Mouse (Mus musculus) testis, postnatal 10 days (tissue): ENCODE measurements at regions not wholly inside any gene's neighbourhood (a gene's known extent, or its start where the extent isn't known, plus 50 kb on each side); places are given as distances from the start of the nearest gene placed in this dataset.
A peak's percentile ranks its signal among the peaks of the same experiment; 100 is the strongest.
"Not testable (repeated sequence)": the region's sequence is repeated elsewhere in the genome, so short reads cannot be mapped to it uniquely, and the experiment has no call there.

Experiments
- DNase-seq: peaks from one replicate; pipeline ENCODE4 v3.0.0; 2021; ENCODE audit warnings: low spot score

DNA sequence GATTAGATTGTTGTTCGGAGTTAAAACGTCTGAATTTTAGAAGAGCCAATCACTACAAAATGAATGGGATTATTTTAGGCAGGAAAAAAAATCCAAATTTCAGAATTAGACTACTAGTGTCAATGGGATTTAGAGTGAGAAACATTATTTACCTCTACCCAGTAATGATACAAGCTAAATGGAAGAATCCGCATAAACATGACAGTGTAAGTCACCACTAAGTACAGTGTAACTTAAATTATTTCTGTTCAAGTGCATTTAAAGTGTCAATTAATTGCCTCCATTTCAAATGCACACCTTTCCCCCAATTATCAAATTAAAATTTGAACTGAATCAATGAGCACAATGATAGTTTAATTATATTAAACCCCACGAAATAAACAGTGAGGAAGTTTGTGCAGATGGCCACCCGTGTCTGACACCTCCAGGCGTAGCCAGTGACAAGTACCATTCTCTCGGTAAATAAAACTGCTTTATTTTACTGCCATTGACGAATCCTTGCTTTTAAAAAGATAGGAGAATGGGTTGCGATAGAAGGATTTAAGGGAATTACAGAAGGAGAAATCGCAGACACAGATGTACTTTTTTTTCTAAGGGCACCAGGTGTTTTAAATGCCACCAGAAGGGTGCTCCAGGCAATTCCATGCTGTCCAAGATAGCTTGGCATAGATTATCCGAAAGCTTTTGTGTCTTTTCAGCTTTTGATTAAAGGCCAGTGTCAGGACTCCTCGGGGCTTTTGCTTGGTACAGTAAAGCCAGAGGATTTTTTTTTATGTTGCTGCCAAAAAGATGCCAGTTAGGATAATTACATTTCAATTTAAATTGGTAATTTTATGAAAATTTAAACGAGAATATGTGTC is 249.5 kb upstream of the Gm11146 start:
- no peak for DNase-seq

DNA sequence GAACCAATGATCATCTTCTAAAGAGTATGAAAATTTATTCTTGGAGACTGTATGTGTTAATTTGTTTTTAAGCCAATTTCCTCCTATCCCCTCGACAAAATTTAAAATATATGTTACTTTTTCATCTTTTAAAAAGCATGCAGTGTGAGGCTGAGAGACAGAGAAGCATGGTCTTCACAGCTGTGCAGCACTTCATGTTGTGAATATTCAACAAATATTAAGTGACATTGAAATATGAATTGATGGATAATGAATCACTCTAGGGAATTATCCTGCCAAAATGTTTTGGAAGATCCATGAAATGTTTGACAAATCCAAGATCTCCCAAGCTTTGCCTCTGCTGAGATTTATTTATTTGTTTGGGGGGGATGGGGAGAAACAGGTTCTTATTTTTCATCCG is 233.9 kb upstream of the Gm11146 start:
- no peak for DNase-seq

DNA sequence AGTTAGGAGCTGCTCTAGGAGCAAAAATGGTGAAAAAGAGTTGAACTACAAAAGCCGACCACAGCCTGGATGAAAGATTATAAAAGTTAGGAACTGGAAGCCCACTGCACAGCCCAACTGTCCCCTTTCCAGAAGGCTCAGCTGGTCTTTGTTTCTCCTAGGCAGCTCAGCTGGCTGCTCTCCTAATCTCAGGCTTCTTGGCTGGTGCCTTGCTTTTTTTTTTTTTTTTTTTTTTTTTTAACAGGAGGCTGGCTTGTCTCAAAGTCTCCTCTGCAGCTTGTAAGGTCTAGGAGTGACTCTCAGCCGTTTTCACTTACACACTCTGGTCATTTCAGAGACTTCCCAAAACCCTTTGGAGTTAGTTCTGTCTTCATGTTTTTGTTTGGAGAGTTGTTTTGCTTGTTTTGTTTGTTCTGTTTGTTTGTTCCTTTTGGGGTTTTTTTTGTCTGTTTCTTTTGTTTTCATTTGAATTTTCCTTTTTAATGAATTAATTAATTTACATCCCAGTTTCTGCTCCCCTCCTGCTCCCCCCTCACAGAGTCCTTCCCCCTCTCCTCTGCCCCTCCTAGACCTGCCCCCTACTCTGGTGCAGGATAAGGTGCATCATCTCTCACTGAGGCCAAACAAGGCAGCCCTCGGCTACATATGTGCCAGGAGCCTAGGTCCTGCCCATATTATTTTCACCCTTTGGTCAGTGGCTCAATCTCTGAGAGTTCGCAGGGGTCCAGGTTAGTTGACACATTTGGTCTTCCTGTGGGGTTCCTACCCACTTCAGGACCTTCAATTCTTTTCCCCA is 225.6 kb upstream of the Gm11146 start:
- DNase-seq: peak; percentile 43

- DNase-seq: no peak
Measured at GRCm38 (mm10) chr16:77799709-77800108, 197.8 kb upstream of the Gm11146 start.

DNA sequence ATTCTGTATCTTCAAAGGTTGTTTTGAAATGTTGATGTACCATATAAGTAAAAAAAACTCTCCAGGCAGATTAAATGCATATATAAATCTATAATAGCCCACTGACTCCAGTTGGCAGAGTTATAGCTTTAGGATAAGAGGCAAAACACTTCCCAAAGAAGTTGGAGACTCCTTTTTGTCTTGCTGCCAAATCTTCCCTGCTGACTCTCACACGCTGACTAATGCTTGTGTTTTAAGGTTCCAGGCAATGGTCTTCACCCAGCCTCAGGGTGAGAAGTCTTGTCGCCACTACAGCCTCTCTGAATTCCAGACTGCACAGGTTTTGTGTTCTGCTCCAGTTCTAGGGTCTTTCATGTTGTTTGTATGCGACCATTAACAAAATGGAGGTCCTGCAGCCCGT is 195.0 kb upstream of the Gm11146 start:
- DNase-seq: no peak

GRCm38 (mm10) chr16:77789652-77790051 is 187.8 kb upstream of the Gm11146 start:
- DNase-seq: no peak

GRCm38 (mm10) chr16:77789206-77789605 is 187.3 kb upstream of the Gm11146 start:
- DNase-seq: no peak

GRCm38 (mm10) chr16:77788781-77789150 is 186.9 kb upstream of the Gm11146 start:
- DNase-seq: no peak

DNA sequence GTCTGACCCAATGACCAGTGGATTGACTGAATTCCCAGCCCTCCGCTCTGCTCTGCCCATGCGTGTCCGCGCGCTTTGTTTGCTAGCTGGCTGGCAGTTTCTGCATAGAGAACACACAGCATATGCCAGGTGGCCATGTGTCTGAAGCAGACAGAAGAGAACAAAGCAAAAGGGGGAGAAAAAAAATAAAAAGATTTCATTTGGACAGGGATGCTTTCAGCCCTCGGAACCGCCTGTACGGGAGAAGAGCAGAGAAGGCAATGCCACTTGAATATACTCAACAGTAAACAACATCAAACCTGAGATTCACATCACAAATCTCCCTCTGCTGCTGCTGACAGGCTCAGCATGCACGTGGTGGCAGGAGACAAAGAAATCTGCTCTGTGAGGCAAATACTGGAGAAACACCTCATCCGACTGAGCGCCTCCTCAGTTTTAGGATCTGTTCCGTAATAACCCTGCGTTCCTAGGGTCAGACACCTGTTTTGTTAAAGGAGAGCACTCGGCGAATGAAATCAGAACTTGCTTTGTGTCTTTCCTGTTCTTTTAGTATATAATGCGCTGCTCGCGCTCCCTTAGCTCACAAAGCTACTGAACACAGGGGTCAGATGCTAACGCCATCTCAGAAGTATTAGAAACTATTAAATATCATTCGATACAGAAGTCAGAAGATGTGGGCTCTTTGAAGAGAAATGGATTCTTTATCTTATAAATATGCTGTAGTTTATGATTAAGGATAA is 186.3 kb upstream of the Gm11146 start:
- no peak for DNase-seq

- no peak for DNase-seq
Measured at GRCm38 (mm10) chr16:77787025-77787424, 185.1 kb upstream of the Gm11146 start.

- DNase-seq: no peak
Measured at GRCm38 (mm10) chr16:77779019-77779418, 177.1 kb upstream of the Gm11146 start.

- DNase-seq: no peak
Measured at GRCm38 (mm10) chr16:77772075-77772474, 170.2 kb upstream of the Gm11146 start.

DNA sequence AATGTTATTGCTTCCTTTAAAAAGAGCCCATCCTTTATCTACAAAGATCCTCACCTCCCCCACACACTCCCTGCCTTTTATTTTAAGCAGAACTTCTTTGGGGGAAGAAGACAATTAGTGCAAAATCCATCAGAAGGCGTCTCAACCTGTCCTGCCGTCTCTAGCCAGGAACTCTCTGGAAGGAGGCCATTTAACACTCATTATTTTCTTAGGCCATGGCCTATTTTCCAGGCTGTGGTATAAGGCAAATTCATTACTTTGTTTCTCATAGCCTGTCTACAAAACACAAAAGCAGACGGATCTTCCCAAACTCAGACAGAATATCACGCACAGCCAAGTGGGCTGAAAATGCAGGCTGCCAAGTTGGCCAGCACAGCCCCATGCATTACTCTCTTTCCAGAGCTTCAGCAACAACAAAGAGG is 159.0 kb upstream of the Gm11146 start:
- no peak for DNase-seq

DNA sequence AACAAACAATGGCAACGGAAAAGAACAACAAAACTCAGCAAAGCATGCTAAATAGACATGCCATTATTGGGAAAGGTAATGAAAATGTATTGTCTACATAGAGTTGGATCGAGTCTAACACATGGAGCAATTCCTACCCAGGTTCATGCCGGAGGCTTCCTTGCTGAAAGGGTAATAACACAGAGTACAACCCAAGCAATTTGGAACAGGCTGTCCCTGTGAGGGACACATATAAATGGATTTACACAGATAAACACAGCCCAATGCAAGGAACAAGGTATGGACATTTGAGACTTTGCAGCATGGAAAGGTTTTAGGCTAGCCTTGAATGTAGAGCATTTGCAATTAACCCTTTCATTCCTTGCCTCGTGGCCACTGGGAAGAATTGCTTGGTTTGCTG is 158.6 kb upstream of the Gm11146 start:
- no peak for DNase-seq

- DNase-seq: no peak
Measured at GRCm38 (mm10) chr16:77759997-77760396, 158.1 kb upstream of the Gm11146 start.

DNA sequence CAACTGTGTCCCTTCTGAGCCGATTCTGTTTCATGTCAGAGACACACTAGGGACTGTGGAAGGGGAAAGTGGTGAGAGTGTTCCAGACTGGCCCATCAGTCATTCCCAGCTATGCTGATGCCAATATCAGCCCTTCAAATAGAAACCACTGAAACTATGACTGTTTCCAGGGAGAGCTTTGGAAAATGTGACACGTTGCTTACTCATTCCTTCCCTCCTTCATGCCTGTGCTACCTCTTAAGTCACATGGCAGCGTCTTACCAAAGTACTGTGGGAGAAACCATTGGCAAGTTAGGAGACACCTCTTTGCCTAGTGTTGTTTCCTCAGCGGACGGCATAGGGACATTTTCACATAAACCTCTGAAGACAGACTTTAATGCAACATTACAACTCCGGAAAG is 153.0 kb upstream of the Gm11146 start:
- no peak for DNase-seq

DNA sequence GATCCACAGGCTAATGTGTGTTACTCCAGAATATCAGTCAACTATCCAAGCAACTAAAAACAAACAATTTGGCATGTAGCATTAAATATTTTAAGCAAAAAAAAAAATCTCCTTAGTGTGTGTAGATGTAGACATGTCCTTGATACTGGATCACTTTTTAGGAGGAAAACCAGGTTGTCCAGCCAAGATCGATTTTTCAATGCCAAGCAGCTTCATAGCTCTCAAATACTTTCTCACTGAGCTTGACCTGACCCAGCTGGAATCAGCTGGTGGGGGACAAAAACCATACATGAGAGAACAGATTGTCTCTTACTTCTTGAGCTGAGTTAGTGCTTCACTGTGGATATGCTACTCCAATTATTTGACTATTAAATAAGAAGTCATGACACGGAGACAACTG is 147.6 kb upstream of the Gm11146 start:
- no peak for DNase-seq

GRCm38 (mm10) chr16:77743838-77744237 is 141.9 kb upstream of the Gm11146 start:
- no peak for DNase-seq

DNA sequence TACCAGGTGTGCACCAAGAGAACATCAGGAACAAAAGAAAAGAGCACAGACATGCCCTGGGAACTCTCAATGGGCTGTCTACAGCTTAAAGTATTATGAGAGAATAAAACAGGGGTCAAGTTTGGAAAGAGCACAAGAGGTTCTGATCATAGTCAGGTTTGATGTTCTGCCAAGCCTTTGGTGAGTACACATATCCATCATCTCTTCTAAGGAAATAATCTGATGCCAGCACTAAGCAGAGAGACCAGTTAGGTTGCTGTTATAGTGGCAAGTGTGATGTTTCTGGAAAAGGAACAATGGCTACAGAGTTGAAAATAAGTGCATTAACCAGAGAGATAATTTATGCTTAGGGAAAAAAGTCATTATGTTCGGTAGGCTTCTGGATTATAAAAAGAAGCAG is 136.9 kb upstream of the Gm11146 start:
- no peak for DNase-seq

DNA sequence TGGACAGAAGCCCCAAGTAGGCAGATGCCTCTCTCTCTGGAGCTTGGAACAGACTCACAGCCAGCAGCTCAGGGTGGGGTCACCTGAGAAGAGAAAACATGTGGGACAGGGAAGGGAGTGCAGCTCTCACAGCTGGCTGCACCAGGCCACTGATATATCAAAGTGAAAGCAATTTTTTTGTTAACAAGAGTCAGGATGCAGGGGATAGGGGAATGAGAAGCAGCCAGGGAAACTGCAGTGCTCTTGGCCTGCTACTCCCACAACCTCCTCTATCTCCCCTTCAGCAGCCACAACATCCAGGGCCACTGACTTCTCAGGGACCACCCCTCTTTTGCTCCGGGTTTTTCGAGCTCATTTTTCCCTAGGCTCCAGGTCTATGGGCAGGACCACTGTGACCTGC is 117.5 kb upstream of the Gm11146 start:
- no peak for DNase-seq

DNA sequence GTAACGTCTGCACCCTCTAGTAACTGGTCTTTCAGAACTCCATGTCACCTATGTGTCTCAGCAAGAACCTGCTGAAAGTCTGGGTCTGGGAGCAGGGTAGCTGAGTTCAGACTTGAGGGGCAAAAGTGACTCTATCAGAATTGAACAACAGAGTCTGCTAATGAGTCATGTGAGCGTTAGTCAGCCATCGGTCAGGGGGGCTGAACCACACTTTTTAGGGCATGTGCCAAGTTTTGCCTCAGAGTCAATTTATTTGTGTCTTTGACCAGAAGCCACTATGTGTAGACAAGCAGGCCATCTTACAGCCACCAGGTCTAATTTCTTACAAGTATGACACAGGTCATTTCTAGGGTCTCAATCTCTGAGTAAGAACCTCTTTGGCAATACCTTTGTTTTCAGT is 115.9 kb upstream of the Gm11146 start:
- not testable (repeated sequence) for DNase-seq

- DNase-seq: no peak
Measured at GRCm38 (mm10) chr16:77704726-77705125, 102.8 kb upstream of the Gm11146 start.

DNA sequence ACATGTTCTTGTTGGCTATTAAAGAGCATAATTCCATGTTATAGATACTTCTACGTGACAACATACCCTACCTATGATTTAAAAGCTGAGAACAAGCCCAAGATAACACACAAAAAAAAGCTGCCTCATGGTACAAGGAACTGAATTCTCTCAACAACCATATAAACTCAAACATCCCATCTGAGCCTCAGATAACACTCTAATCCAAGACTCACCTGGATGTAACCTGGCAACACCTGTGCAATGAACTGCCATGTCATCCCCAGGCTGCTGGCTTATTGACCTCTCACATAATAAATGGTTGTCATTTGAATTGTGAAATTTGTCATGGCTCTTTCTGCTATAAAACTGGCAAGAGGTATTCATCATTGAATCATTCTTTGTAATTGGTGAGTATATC is 93.5 kb upstream of the Gm11146 start:
- no peak for DNase-seq
